Mouse (Mus musculus): ENCODE results near the gene Bcorl1. TPM values are rescaled to one million over a fixed set of nuclear protein-coding genes. Genes with fewer than 3 reads are reported as not detected.

Gene Bcorl1
- polyA plus RNA-seq, 1 experiment from 2014 or later = 10.1 TPM

DNA sequence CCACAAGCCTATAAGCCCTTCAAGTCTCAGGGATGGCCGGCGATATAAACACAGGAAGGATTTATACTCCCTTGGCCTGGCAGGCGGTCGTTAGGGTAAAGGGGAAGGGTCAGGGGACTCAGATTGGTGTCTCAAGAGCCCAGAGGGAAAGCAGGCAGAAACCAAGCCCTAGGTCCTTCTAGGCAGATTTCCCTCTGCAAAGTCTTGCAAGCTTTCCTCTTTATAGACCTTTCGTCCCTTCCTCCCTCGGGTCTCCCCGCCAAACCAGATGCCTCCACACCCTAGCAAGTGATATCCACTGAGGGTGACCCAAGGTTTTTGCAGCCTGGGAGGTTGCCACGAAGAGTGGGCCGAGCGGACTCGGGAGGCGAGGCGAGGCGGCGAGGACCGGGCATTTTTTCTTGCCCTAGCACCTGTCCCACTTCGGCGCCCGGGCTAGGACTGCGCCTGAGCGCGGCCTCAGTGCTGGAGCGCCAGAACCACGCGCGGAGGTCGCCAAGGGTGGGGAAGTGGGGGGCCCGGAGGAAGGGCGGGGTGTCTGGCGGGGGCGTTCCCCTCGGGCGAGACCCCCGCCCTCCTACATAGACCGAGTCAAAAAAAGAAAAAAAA, 613 bp upstream of the Bcorl1 start:
- Histone ChIP-seq H3K4me3 (ENCODE audit: low read length) (peak overlapping the region; percentile 52), H3K4me2 (replicated peaks; ENCODE audit: low read depth, low read length) (peak overlapping the region; percentile 58), H3K27ac (ENCODE audit: low read depth, low read length) (no peak overlapping the region), H3K27me3 (ENCODE audit: control insufficient read depth, insufficient read depth, low read length) (no peaks in the 10 kb centered on the region), H3K4me1 (ENCODE audit: control insufficient read depth, insufficient read depth, low read length) (no peaks in the 10 kb centered on the region), H3K9ac (ENCODE audit: low read depth, low read length) (peak overlapping the region; percentile 58; the same call in 1 of the 2 replicates), H3K9me3 (ENCODE audit: control insufficient read depth, low read length) (no peaks in the 10 kb centered on the region), H3K36me3 (ENCODE audit: control insufficient read depth, insufficient read depth, low read length) (no peaks in the 10 kb centered on the region)
- no peak for ATAC-seq (ENCODE audit: low FRiP score, low TSS enrichment)
- 16% methylated on average over 34 of the region's 35 CpGs for WGBS

DNA sequence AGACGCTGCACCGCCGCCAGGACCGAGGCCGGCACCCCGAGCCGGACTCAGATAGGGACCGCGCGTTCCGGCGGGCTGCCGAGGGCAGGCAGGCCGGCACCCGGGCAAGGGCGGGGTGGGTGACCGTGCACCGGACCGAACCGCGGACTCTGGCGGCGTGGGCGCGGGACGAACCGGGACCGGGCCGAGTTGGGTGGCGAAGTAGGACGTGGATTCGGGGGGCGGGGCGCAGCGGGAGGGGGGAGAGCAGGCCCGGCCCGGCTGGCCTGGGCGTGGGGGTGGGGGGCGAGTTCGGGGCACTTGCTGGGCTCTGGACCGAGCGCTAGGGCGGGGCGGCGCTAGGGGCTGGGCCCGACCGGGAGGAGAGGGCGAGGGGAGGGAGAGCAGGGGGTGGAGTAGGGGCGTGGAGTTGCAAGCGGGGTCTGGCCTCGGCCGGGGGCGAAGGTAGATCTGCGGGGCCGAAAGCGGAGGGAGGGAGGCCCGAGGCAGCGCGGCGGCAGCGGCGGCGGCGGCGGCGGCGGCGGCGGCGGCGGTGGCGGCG, 533 bp downstream of the Bcorl1 start:
- Histone ChIP-seq H3K9me3 (ENCODE audit: control insufficient read depth, low read length) (no peaks in the 10 kb centered on the region), H3K36me3 (ENCODE audit: control insufficient read depth, insufficient read depth, low read length) (no peaks in the 10 kb centered on the region), H3K4me3 (ENCODE audit: low read length) (peak overlapping the region; percentile 52), H3K4me1 (ENCODE audit: control insufficient read depth, insufficient read depth, low read length) (no peaks in the 10 kb centered on the region), H3K27me3 (ENCODE audit: control insufficient read depth, insufficient read depth, low read length) (no peaks in the 10 kb centered on the region), H3K4me2 (replicated peaks; ENCODE audit: low read depth, low read length) (peak overlapping the region; percentile 58), H3K9ac (ENCODE audit: low read depth, low read length) (peak overlapping the region; percentile 58), H3K27ac (ENCODE audit: low read depth, low read length) (peak overlapping the region; percentile 47; the same call in 1 of the 2 replicates)
- WGBS = 17% methylated on average over 32 of the region's 73 CpGs
- ATAC-seq (ENCODE audit: low FRiP score, low TSS enrichment) = peak; percentile 41

DNA sequence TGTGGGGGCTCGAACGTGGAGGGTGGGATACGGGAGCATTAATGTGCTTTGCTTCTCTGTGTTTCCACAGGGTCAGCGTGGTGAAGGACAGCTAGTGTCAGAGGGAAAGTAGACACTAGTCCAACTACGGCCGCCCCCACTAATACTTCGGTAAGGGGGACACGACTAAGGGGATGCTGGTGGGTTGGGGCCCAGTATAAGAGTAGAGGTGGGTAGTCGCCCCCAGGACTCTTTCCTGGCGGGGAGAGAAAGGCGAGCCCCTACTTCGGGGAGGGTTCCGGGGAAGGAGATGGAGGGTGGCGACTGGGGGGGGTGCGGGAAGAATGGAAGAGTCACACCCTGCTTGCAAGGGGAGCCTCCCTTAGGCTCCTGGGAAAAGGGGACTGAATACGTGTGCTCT, 1.6 kb downstream of the Bcorl1 start:
- peak overlapping the region; percentile 30; the same call in 1 of the 2 replicates for H3K27ac ChIP-seq (ENCODE audit: low read depth, low read length)

DNA sequence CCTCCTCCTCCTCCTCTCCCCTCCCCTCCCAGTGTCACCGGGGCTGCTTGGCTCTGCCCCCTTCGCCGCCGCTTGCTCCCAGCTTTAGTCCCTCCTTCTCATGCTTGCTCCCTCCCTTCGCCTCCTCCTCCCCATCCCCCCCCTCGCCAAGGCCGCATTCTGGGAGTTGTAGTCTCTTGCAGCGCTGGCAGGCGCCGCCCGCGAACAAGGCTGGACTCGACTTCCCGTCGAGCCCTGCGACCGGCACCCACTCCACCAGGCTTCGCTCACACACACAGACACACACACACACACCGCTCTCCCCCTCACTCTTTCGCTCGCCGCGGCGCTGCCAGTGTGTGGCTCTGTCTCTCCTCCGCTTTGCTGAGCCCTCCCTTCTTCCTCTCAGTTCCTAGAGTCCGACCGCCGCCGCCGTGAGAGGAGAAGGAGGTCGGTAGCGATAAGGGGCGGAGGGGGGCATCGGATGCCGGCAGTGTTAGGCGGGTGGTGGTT, 2.3 kb downstream of the Bcorl1 start:
- no peaks in the 10 kb centered on the region for H3K9me3 ChIP-seq (ENCODE audit: control insufficient read depth, low read length)
- H3K27ac ChIP-seq (ENCODE audit: low read depth, low read length) = peak overlapping the region; percentile 60
- H3K36me3 ChIP-seq (ENCODE audit: control insufficient read depth, insufficient read depth, low read length) = no peaks in the 10 kb centered on the region
- 19% methylated on average over 30 of the region's 36 CpGs for WGBS
- H3K4me1 ChIP-seq (ENCODE audit: control insufficient read depth, insufficient read depth, low read length) = no peaks in the 10 kb centered on the region
- peak overlapping the region; percentile 52 for H3K4me3 ChIP-seq (ENCODE audit: low read length)
- ATAC-seq (ENCODE audit: low FRiP score, low TSS enrichment) = peak; percentile 91
- H3K27me3 ChIP-seq (ENCODE audit: control insufficient read depth, insufficient read depth, low read length) = no peaks in the 10 kb centered on the region
- H3K4me2 ChIP-seq (replicated peaks; ENCODE audit: low read depth, low read length) = peak overlapping the region; percentile 58
- peak overlapping the region; percentile 60; the same call in 1 of the 2 replicates for H3K9ac ChIP-seq (ENCODE audit: low read depth, low read length)

More for the DNA sequence above, 1.6 kb downstream of the Bcorl1 start:
- no peaks in the 10 kb centered on the region for H3K9me3 ChIP-seq (ENCODE audit: control insufficient read depth, low read length)
- H3K27me3 ChIP-seq (ENCODE audit: control insufficient read depth, insufficient read depth, low read length) = no peaks in the 10 kb centered on the region
- no peaks in the 10 kb centered on the region for H3K36me3 ChIP-seq (ENCODE audit: control insufficient read depth, insufficient read depth, low read length)
- H3K4me3 ChIP-seq (ENCODE audit: low read length) = peak overlapping the region; percentile 52
- H3K4me1 ChIP-seq (ENCODE audit: control insufficient read depth, insufficient read depth, low read length) = no peaks in the 10 kb centered on the region
- peak overlapping the region; percentile 58 for H3K4me2 ChIP-seq (replicated peaks; ENCODE audit: low read depth, low read length)
- 23% methylated on average over 16 of the region's 16 CpGs for WGBS
- ATAC-seq (ENCODE audit: low FRiP score, low TSS enrichment) = no peak
- peak overlapping the region; percentile 58; the same call in 1 of the 2 replicates for H3K9ac ChIP-seq (ENCODE audit: low read depth, low read length)

DNA sequence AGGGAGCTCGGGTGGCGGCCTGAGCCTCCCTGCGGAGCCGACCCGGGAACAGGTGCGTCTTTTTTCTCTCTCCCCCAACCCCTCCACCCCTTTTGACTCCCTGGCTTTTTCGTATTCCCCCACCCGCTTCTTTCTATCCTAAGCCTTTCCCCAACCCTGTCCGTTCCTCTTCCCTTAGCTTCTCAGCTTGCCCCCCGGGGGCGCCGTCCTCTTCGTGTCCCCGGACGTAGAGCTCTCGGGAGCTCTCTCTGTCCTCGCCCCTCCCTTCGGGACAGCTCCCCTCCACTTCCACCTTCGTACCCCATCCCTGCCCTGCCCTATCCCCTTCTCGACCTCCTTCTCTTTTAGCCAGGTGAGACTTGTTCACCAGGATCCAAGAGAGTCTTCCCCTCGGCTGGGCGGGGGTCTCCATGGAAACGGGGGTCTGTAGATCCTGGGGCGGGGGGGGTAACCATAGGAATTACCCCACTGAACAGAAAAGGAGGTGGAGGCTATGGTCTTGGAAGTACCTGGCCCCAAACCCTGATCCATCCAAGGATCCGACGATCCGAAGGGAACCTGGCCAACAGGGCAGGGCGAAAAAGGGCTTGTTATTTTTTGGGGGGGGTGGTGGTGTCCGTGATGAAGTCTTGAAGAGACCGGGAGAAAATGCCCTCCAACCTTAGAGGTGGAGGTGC, 2.9 kb downstream of the Bcorl1 start:
- 0 out of 2 replicates have a peak, but pooled peaks have one; percentile 1 for ATAC-seq (ENCODE audit: low FRiP score, low TSS enrichment)
- Histone ChIP-seq H3K4me3 (ENCODE audit: low read length) (peak overlapping the region; percentile 52), H3K36me3 (ENCODE audit: control insufficient read depth, insufficient read depth, low read length) (no peaks in the 10 kb centered on the region), H3K4me2 (replicated peaks; ENCODE audit: low read depth, low read length) (peak overlapping the region; percentile 54), H3K9me3 (ENCODE audit: control insufficient read depth, low read length) (no peaks in the 10 kb centered on the region), H3K27ac (ENCODE audit: low read depth, low read length) (peak overlapping the region; percentile 60), H3K27me3 (ENCODE audit: control insufficient read depth, insufficient read depth, low read length) (no peaks in the 10 kb centered on the region), H3K4me1 (ENCODE audit: control insufficient read depth, insufficient read depth, low read length) (no peaks in the 10 kb centered on the region), H3K9ac (ENCODE audit: low read depth, low read length) (peak overlapping the region; percentile 60; the same call in 1 of the 2 replicates)
- 21% methylated on average over 27 of the region's 30 CpGs for WGBS

DNA sequence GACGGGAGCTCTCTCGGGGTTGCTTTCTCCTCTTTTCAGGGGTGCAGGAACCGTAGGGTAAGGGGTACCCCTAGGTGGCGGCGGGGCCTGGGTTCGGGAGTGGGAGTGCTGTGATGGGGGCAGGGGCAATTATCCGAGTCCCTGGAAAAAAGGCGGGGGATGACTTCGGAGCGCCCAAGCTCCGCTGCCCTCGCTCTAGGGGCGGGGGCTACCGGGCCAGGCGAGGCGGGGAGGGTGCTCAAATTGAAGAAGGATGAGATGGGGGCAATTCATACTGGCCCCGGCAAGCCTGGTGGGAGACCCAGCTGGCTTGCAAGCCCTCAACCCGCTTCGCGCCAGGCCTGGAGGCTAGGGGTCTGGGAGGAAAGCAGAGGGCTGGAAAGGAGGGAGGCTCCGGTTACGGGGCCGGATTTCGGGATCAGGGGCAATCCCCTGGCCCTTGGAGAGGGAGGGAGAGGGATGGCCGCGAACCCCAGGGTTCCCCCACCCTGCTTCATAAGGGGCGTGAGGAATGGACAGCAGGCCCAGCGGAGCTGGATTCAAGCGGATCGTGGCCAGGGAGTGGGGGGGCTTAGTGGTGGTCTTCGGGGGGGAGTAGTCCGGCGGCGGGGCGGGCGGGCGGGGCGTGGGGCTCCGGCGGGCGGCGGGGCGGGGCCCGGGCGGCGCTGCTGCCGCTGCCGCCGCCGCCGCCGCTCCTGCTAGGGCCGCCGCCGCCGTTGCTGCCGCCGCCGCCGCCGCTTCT, 3.7 kb downstream of the Bcorl1 start:
- Histone ChIP-seq H3K4me1 (ENCODE audit: control insufficient read depth, insufficient read depth, low read length) (no peaks in the 10 kb centered on the region), H3K9ac (ENCODE audit: low read depth, low read length) (peak overlapping the region; percentile 60), H3K36me3 (ENCODE audit: control insufficient read depth, insufficient read depth, low read length) (no peaks in the 10 kb centered on the region), H3K27ac (ENCODE audit: low read depth, low read length) (no peak overlapping the region; the same call in 1 of the 2 replicates), H3K9me3 (ENCODE audit: control insufficient read depth, low read length) (no peaks in the 10 kb centered on the region), H3K4me2 (replicated peaks; ENCODE audit: low read depth, low read length) (peak overlapping the region; percentile 54), H3K27me3 (ENCODE audit: control insufficient read depth, insufficient read depth, low read length) (no peaks in the 10 kb centered on the region), H3K4me3 (ENCODE audit: low read length) (peak overlapping the region; percentile 52)
- peak; percentile 4; the same call in 1 of the 2 replicates for ATAC-seq (ENCODE audit: low FRiP score, low TSS enrichment)
- 18% methylated on average over 41 of the region's 61 CpGs for WGBS

DNA sequence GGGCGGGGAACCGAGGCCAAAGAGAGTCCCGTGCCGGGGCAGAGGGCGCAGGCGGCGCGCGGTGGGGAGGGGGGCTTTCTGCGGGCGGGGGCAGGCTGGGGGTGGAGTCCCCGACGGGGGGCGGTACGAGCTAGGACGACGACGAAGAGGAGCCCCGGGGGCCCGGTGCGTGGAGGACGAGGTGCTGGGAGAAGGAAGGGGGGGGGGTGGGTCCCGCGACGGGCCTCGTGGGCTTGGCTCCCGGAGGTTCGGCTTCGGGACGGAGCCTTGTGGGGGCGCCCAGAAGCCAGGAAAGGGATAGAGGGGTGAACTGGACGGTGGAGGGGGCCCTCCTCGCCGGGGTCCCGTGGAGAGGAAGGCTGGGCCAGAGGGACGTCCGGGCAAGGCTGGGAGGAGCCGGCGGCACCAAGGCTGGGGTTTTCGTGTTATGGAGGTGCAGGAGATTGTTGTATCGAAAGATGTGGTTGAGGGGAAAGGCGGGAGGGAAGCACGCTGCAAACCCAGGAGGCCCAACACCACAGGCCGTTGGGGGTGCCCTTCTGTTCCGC, 4.3 kb downstream of the Bcorl1 start:
- Histone ChIP-seq H3K27me3 (ENCODE audit: control insufficient read depth, insufficient read depth, low read length) (no peaks in the 10 kb centered on the region), H3K9me3 (ENCODE audit: control insufficient read depth, low read length) (no peaks in the 10 kb centered on the region), H3K9ac (ENCODE audit: low read depth, low read length) (peak overlapping the region; percentile 60), H3K4me1 (ENCODE audit: control insufficient read depth, insufficient read depth, low read length) (no peaks in the 10 kb centered on the region), H3K36me3 (ENCODE audit: control insufficient read depth, insufficient read depth, low read length) (no peaks in the 10 kb centered on the region), H3K4me3 (ENCODE audit: low read length) (peak overlapping the region; percentile 52), H3K4me2 (replicated peaks; ENCODE audit: low read depth, low read length) (peak overlapping the region; percentile 54), H3K27ac (ENCODE audit: low read depth, low read length) (no peak overlapping the region)
- 16% methylated on average over 27 of the region's 45 CpGs for WGBS
- ATAC-seq (ENCODE audit: low FRiP score, low TSS enrichment) = no peak

DNA sequence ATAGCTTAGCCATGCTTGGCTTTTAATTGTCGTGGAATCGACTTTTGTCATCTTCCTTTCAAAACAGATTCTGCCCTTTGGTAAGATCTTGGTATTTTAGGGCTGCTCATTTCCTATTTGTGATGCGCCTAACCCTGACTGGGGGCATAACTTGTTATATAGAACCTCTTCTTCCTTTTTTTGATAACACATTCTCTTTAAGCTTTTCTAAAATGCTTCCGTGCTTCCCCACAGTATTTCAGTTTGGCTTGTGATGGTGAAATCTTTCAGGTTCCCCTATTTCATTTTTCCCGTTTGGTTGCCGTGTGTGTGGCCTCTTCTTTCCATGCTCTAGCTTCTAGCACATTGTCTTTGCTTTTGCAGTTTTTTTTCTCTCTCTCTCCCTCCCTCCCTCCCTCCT, 14.2 kb downstream of the Bcorl1 start:
- no peak overlapping the region for H3K9ac ChIP-seq (ENCODE audit: low read depth, low read length)

More for the DNA sequence above, 14.2 kb downstream of the Bcorl1 start:
- no peak for ATAC-seq (ENCODE audit: low FRiP score, low TSS enrichment)
- Histone ChIP-seq H3K4me2 (replicated peaks; ENCODE audit: low read depth, low read length) (no peak overlapping the region), H3K4me1 (ENCODE audit: control insufficient read depth, insufficient read depth, low read length) (no peaks in the 10 kb centered on the region), H3K36me3 (ENCODE audit: control insufficient read depth, insufficient read depth, low read length) (no peaks in the 10 kb centered on the region), H3K27me3 (ENCODE audit: control insufficient read depth, insufficient read depth, low read length) (no peaks in the 10 kb centered on the region), H3K27ac (ENCODE audit: low read depth, low read length) (no peak overlapping the region), H3K9me3 (ENCODE audit: control insufficient read depth, low read length) (no peaks in the 10 kb centered on the region), H3K4me3 (ENCODE audit: low read length) (no peak overlapping the region)
- WGBS = 85% methylated on average over 6 of the region's 6 CpGs

All from kidney, embryonic 14.5 days (tissue).